Mouse (Mus musculus) embryonic stem cell, embryonic (primary cell): ENCODE results near the gene Gtpbp4.
"Not testable (repeated sequence)": the region's sequence is repeated elsewhere in the genome, so short reads cannot be mapped to it uniquely, and the experiment has no call there.

ENCODE experiments used
- CTCF ChIA-PET, 4 experiments: fragments of 300-600 bp in 2 of 4; fragments of 350-600 bp in 2 of 4; sonication (Branson Sonifier 250); formaldehyde crosslinking; loops; one replicate each; lab custom pipeline; 2022; ENCODE audit warnings: inconsistent platforms in 2 of 4; lab: Charles Lee
- POLR2A ChIA-PET, 4 experiments: fragments of 300-600 bp in 2 of 4; fragments of 350-600 bp in 2 of 4; sonication (Branson Sonifier 250); formaldehyde crosslinking; loops; one replicate each; lab custom pipeline; 2022; ENCODE audit warnings: antibody characterized with exemption in 4 of 4, inconsistent platforms in 1 of 4; lab: Charles Lee

Gene Gtpbp4

GRCm38 (mm10) chr13:8999464-8999863 is 3.6 kb upstream of the Gtpbp4 start:
- ChIA-PET CTCF (interaction anchor here in 2 of 4 experiments (0.7 kb wide), 2 partner anchors 17 to 353 kb away, joined by 3 to 10 read pairs; no protein-coding TSS in a partner anchor), POLR2A (interaction anchor here in 1 of 4 experiments (0.9 to 1.2 kb wide), 2 partner anchors 9 to 99 kb away, joined by 3 to 4 read pairs; no protein-coding TSS in a partner anchor)

GRCm38 (mm10) chr13:8997221-8997620 is 1.3 kb upstream of the Gtpbp4 start:
- POLR2A ChIA-PET: interaction anchor here in 1 of 4 experiments (0.7 to 0.9 kb wide), 2 partner anchors 17 to 772 kb away, joined by 3 read pairs; no protein-coding TSS in a partner anchor

GRCm38 (mm10) chr13:8995159-8995989 is 509 bp downstream of the Gtpbp4 start:
- ChIA-PET CTCF (no interaction called here), POLR2A (interaction anchor here (0.6 to 2.4 kb wide), 30 partner anchors 8 to 181 kb away, joined by 3 to 17 read pairs (median 4); partner anchors contain the start of genes Idi1 (in 3 of the 4), Larp4b (in 1 of the 4) and Wdr37 (in 1 of the 4))

More at GRCm38 (mm10) chr13:8997221-8997620, 1.3 kb upstream of the Gtpbp4 start:
- CTCF ChIA-PET: not testable (repeated sequence)

- ChIA-PET CTCF (no interaction called here), POLR2A (interaction anchor here in 2 of 4 experiments (0.9 to 3.7 kb wide), 2 partner anchors 16 to 107 kb away, joined by 4 to 20 read pairs; partner anchors contain the start of gene Idi1 (in 1 of the 2))
These were observed 3.7 kb downstream of the Gtpbp4 start for GRCm38 (mm10) chr13:8992231-8992630.

GRCm38 (mm10) chr13:8972972-8973371 is 22.9 kb downstream of the Gtpbp4 start:
- ChIA-PET POLR2A (interaction anchor here in 1 of 4 experiments (0.7 kb wide), 1 partner anchor 14 kb away, joined by 4 read pairs; no protein-coding TSS in a partner anchor), CTCF (no interaction called here)

GRCm38 (mm10) chr13:8972369-8972768 is 23.5 kb downstream of the Gtpbp4 start:
- POLR2A ChIA-PET: interaction anchor here in 1 of 4 experiments (0.7 kb wide), 1 partner anchor 15 kb away, joined by 4 read pairs; no protein-coding TSS in a partner anchor
- CTCF ChIA-PET: no interaction called here

GRCm38 (mm10) chr13:8967742-8968141 is 28.1 kb downstream of the Gtpbp4 start:
- ChIA-PET POLR2A (interaction anchor here in 2 of 4 experiments (0.6 to 2.6 kb wide), 9 partner anchors 9 to 214 kb away, joined by 3 to 9 read pairs (median 4); partner anchors contain the start of genes Gtpbp4 (in 1 of the 2) and Idi1 (in 1 of the 2)), CTCF (interaction anchor here in 1 of 4 experiments (0.6 kb wide), 1 partner anchor 25 kb away, joined by 3 read pairs; no protein-coding TSS in a partner anchor)

GRCm38 (mm10) chr13:8965224-8965623 is 30.7 kb downstream of the Gtpbp4 start:
- CTCF ChIA-PET: no interaction called here
- POLR2A ChIA-PET: no interaction called here

GRCm38 (mm10) chr13:8962266-8962665 is 33.6 kb downstream of the Gtpbp4 start:
- CTCF ChIA-PET: not testable (repeated sequence)
- POLR2A ChIA-PET: interaction anchor here in 2 of 4 experiments (0.8 to 1.6 kb wide), 6 partner anchors 16 to 77 kb away, joined by 3 to 6 read pairs (median 3); partner anchors contain the start of genes Gtpbp4 (in 1 of the 2) and Idi1 (in 1 of the 2)

GRCm38 (mm10) chr13:8961128-8961888 is 34.6 kb downstream of the Gtpbp4 start:
- POLR2A ChIA-PET: interaction anchor here in 2 of 4 experiments (1.1 to 1.6 kb wide), 5 partner anchors 17 to 75 kb away, joined by 3 to 6 read pairs (median 3); no protein-coding TSS in a partner anchor
- CTCF ChIA-PET: not testable (repeated sequence)

GRCm38 (mm10) chr13:8959554-8959953 is 36.3 kb downstream of the Gtpbp4 start:
- POLR2A ChIA-PET, CTCF ChIA-PET: not testable (repeated sequence)

GRCm38 (mm10) chr13:8959058-8959457 is 36.8 kb downstream of the Gtpbp4 start:
- CTCF ChIA-PET, POLR2A ChIA-PET: not testable (repeated sequence)

- POLR2A ChIA-PET, CTCF ChIA-PET: not testable (repeated sequence)
These were observed 39.0 kb downstream of the Gtpbp4 start for GRCm38 (mm10) chr13:8956873-8957272.

- POLR2A ChIA-PET: not testable (repeated sequence)
These were observed 40.8 kb downstream of the Gtpbp4 start for GRCm38 (mm10) chr13:8955127-8955526.

GRCm38 (mm10) chr13:8952563-8952962 is 43.3 kb downstream of the Gtpbp4 start, which contains the start of gene Idi2:
Gene Idi2, plus strand, starts transcription at chr13:8952863.
- POLR2A ChIA-PET, CTCF ChIA-PET: not testable (repeated sequence)

More at GRCm38 (mm10) chr13:8955127-8955526, 40.8 kb downstream of the Gtpbp4 start:
- CTCF ChIA-PET: not testable (repeated sequence)

GRCm38 (mm10) chr13:8948131-8948530 is 47.8 kb downstream of the Gtpbp4 start, which contains the start of gene Gm9745:
Gene Gm9745, minus strand, starts transcription at chr13:8948231.
- POLR2A ChIA-PET, CTCF ChIA-PET: not testable (repeated sequence)

- CTCF ChIA-PET, POLR2A ChIA-PET: not testable (repeated sequence)
These were observed 52.1 kb downstream of the Gtpbp4 start for GRCm38 (mm10) chr13:8943828-8944227.

GRCm38 (mm10) chr13:8941701-8942100 is 54.2 kb downstream of the Gtpbp4 start:
- POLR2A ChIA-PET: not testable (repeated sequence)

GRCm38 (mm10) chr13:8941110-8941509 is 54.8 kb downstream of the Gtpbp4 start:
- CTCF ChIA-PET, POLR2A ChIA-PET: not testable (repeated sequence)

More at GRCm38 (mm10) chr13:8941701-8942100, 54.2 kb downstream of the Gtpbp4 start:
- CTCF ChIA-PET: not testable (repeated sequence)
